Mouse (Mus musculus) spleen, adult 2 months (tissue): ENCODE results near the gene Synrg.

Experiments used
- CTCF ChIP-seq: fragments of 200-500 bp; IDR thresholded peaks from 2 replicates; pipeline ENCODE4 v1.5.1; 2011; ENCODE audit warnings: mild to moderate bottlenecking, inconsistent platforms; ENCODE audit not compliant: insufficient read depth, insufficient read length, insufficient replicate concordance; ENCODE audit errors: extremely low read depth
- POLR2A ChIP-seq: fragments of 200-500 bp; IDR thresholded peaks from 2 replicates; pipeline ENCODE4 v1.6.1; 2011; ENCODE audit warnings: low read depth, low read length, inconsistent platforms

GRCm38 (mm10) chr11:84066927-84067645 is 102.9 kb downstream of the Synrg start:
- TF ChIP-seq CTCF, result no peak
- no peak for TF ChIP-seq POLR2A
